Mouse (Mus musculus) natural killer cell, adult 2 months (primary cell): ENCODE measurements around the gene Ctdspl2.

Experiments
- DNase-seq, 2 experiments: peaks; one replicate each; pipeline ENCODE4 v3.0.0; 2022; ENCODE audit warnings: low spot score in 2 of 2

Ctdspl2 gene

DNA sequence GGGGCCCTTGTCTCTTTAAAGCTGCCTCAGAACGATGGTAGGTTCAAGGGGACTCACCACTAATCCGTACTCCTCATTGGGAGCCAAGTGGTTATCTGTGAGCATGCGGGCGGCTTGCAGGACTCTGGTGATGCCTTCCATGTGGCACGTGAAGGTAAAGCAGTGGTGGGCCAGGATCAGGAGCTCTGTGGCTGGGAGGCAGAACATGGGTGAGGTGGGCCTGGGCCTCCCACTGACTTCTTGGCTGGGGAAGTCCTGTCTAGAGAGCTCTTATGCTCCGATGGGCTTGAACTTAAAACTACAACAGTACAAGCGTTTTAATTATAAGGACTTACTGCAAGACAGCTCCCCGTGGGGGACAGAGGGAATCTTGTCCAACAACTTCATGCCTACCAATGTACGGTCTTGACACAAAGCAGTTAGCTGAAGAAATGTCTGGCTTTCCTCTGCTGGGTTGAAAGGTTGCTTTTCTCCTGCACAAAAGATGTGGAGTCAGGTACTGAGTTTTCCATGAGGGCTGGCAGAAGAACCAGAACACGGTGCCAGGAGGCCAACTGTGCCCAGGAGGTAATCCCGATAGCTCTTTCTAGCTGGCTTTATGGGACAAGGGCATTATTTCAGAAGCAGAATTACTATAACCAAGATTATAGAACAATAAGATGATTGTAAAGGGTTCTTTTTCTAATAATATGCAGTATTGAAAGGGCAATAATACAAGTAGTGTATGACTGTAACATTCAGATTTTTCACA, 103.7 kb downstream of the Ctdspl2 start:
- no peak for DNase-seq
